Mouse (Mus musculus) gastrocnemius, postnatal 14 days (tissue): ENCODE results near the gene Gm20388. TPM values are rescaled to one million over a fixed set of nuclear protein-coding genes. Genes with fewer than 3 reads are reported as not detected.

ENCODE experiments used
- DNase-seq: peaks from one replicate; pipeline ENCODE4 v3.0.0; 2021; ENCODE audit warnings: mixed read lengths
- intact Hi-C: fragments of 180-260 bp; cut with DNase I; formaldehyde crosslinking; loops from one replicate; pipeline ENCODE4 v1.15.1; 2025; ENCODE audit warnings: low total_unique reads
- total RNA-seq, 2 experiments: library from RNA; stranded (reverse); gene quantifications; 2 replicates each; pipeline ENCODE4 v1.2.3; 2021

Gm20388 gene
- total RNA-seq, 2 experiments from 2014 or later, result 5.6 to 6.0 TPM

DNA sequence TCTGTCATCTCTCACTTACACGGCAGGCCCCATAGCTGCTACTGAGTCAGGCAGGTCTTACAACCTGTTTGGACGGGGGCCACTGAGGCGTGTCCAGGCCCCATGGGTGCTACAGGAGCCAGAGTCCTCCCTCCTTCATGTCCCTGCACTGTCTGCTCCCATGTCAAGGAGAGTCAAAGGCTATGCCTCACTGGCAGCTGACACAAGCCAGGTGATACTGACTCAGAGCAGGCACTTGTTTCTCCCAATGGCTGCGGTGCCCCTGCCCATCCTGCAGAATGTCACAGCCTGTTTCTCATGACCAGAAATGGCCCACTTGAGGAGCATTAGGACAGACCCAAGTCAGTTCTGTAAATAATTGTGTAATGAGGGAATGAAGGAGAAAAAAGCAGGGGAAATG lies 2229.8 kb downstream of the Gm20388 start:
- intact Hi-C loops, result loop anchor here (5.0 kb wide), 1 partner anchor 158 kb away; no protein-coding TSS in a partner anchor
- no peak for DNase-seq

DNA sequence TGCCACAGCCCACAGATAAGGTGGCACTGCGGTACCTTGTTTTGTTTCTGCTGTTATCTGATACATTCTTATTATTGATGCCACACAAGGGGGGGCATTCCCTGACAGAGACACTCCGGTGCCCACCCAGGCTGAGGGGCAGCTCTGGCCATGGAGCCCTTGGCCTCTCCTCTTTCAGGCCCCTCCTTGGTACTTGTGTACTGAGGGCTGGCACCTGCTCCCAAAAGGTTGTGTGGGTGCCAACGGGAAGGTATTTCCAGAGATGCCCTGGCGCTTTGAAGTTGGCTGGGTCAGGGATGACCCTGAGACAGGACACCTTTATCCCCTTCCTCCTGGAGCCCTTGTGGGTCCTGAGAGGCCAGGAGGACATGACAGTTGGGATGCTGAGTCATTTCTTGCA lies 2231.8 kb downstream of the Gm20388 start:
- intact Hi-C loops, result loop anchor here (5.0 kb wide), 1 partner anchor 160 kb away; no protein-coding TSS in a partner anchor
- DNase-seq, result no peak

DNA sequence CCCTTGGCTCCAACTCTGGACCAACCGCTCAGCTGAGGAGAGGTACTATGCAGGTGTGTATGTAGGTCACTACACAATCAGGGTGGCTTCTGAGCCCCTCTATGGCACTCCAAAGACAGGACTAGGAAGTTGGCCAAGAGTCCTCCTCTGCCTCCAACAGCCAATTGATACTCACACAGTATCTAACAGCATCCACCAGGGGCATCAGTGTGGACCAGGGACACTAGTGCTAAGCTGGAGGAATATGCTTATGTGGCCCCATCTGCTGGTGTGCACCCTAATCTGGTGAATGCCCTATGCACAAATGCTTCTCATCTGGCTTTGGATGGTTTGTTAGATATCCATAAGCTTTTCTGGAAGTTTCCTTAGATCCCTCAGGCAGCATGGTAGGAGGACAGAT lies 2232.6 kb downstream of the Gm20388 start:
- intact Hi-C loops, result loop anchor here (5.0 kb wide), 1 partner anchor 161 kb away; no protein-coding TSS in a partner anchor
- no peak for DNase-seq

DNA sequence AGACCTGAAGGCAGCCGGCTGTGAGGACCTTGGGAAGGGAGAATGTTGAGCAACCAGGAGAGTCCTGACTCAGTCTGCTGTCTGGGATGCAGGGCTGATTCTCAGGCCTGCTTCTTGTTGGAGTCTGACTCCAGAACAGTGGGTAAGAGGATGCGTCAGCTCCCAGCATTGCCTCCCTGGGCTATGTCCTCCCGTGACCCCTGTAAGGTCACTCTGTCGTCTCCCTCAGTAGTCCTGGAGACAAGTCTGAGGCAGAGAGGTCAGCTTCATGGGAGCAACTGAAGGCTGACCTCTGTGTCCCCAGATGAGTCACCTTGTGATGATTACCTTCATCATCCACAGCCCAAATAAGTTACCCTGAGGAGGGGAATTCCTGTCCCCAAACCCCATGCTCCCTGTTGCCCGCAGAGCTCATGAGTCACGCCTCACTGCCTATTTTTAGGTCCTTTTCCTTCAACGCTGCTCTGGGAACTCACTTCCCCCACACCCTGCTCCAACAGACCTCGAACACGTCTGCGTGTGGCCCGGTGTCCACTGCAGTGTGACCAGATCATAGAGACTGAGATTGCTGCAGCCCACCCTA lies 2234.2 kb downstream of the Gm20388 start:
- DNase-seq, result no peak
- intact Hi-C loops, result loop anchor here (5.0 kb wide), 1 partner anchor 163 kb away; no protein-coding TSS in a partner anchor

DNA sequence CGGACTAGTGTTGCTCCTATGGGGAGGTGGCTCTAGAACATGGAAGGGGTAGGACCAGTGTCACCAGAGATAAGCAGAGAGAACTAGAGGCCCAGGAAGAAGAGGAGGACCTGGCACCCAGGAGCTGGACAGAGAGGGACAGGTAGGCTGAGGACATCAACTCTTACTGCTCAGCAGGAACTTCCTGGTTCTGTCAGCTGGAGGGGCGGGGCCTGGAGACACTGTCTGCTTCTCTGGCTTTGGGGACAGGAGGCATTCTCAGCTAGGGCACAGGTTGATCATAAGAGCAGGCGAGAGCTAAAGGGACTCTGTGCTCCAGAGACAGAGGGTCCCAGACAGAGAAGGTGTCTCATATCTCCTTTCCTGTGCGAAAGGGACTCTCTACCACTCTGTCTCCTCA lies 2238.4 kb downstream of the Gm20388 start:
- no peak for DNase-seq
- intact Hi-C loops, result no loop called here

DNA sequence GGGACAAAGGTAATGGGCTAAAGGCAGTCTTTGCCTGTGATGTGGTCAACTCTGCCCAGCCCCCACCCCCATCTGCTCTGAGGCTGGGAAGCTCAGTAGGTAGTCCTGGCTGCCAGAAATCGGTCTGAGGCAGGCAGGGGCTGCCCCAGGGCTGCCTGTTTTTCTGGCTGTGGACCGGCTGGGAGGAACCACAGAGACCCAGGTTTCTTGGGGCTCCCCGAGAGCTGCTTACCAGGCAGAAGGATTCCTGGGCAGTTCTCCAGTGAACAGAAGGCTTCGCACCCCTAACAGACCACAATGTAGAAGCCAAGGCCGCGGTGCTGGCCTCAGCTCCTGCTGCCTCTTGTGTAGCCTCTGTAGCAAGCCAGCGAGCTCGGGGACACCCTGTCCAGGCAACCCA lies 2239.0 kb downstream of the Gm20388 start:
- no peak for DNase-seq
- intact Hi-C loops, result no loop called here

DNA sequence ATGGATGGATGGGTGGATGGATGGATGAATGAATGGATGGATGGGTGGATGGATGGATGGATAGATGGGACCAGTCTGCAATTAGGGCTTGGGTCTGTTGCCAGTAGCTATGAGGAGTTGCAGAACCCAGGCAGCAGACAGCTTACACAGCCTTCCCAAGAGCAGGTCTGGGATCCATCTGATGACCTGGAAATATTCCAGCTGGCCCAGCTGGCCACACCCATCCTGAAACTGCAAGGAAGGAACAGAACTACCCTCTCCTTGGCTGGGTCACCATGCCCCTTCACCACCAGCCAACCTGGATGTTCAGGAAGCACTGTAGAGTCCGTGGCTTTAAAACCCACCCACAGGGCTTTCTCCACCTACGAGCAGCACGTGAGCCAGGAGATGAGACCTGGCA lies 2240.9 kb downstream of the Gm20388 start:
- no peak for DNase-seq
- intact Hi-C loops, result no loop called here

DNA sequence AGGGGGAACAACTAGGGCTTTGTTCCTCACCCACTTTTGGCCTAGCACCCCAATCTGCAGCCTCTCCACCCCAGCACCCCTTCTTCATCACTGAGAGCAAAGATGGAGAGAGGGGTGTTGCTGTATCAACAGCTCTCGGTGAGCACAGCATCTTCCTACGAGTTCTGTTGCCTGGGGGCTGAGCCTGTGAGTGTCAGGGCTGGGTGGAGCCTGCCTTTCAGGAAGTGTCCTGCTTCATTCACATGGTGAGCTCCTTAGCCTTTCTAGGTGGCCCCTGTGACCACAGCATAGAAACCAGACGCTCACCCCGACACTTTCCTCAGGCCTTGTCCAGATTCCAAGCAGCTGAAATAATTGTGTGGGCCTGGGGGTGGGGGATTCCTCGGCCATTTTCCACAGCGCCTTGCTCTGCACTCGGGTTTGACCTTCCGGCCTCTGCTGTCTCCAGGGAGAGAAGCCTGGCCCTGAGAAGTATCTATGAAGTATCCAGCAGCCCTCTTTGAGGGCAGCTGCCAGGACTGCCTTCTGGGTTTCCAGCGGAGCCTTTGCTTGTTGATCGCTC lies 2244.5 kb downstream of the Gm20388 start:
- no peak for DNase-seq
- intact Hi-C loops, result no loop called here

DNA sequence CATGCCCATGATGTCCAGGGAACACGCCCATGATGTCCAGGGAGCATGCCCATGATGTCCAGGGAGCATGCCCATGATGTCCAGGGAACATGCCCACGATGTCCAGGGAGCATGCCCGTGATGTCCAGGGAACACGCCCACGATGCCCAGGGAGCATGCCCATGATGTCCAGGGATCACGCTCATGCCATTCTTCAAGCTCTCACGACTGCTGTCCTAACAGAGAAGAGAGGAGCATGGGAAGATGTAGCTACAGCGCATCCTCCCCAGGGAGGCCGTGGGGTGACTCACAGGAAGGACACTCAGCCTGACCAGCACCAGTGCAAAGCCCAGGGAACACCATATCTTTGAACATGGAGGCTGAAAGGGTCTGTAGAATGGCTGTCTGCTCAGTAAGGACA lies 2245.3 kb downstream of the Gm20388 start:
- DNase-seq, result no peak
- intact Hi-C loops, result no loop called here

DNA sequence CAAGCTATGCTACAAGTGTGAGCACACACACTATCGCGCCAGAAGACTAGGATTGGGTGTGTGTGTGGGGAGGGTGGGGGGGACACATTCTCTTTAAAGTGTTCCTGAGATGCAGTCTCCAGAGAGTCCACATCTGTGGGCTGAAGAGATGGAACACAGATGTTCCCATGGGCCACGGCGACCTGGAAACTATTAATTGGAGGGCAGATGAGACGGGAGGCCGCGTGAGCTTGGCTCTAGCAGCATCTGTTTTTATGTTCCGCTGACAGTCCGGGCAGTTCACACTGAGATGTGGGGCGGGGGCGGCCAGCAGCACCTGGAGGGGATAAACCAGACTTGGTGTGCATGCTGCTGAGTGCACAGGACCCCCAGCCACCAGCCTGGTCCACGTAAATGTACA lies 2247.0 kb downstream of the Gm20388 start:
- DNase-seq, result no peak
- intact Hi-C loops, result no loop called here

DNA sequence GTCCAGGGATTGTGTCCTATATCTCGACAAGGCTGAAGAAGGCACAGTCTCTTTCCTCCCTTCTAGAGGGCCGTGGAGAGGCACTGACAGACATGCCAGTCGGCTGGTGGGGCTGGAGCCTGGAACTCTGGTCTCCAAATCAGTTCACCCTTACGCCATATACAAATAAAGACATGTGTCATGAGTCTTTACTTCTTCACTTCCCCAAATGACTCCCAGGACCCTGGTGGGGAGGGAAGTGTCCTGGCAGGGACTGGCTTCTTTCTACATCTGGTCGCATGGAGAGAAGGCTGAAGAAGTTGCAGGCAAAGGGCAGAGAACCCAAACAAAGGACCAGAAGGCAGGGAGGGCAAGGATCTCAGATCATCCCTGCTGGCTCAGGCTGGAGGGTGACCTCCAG lies 2249.5 kb downstream of the Gm20388 start:
- no peak for DNase-seq
- intact Hi-C loops, result loop anchor here (5.0 kb wide), 2 partner anchors 97 to 172 kb away; no protein-coding TSS in a partner anchor

DNA sequence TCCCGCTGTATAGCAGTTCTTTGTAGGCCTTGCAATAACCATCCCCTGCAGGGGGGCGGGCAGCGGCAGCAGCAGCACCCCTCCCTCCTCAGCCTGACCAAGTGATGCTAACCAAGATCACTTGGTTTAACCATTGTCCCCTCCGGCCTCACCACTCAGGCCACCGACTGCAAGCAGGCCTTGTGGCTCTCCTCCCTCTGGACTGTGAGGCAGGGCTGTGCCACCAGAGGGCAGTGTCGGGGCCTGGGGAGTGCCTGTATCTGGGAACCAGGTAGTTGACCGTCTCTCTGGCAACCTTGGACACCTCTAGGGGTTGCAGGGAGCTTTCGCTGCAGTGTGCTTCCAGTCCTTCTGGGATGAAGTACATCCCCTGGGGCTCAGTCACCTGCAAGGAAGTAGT lies 2252.4 kb downstream of the Gm20388 start:
- intact Hi-C loops, result loop anchor here (5.0 kb wide), 2 partner anchors 94 to 169 kb away; no protein-coding TSS in a partner anchor

DNA sequence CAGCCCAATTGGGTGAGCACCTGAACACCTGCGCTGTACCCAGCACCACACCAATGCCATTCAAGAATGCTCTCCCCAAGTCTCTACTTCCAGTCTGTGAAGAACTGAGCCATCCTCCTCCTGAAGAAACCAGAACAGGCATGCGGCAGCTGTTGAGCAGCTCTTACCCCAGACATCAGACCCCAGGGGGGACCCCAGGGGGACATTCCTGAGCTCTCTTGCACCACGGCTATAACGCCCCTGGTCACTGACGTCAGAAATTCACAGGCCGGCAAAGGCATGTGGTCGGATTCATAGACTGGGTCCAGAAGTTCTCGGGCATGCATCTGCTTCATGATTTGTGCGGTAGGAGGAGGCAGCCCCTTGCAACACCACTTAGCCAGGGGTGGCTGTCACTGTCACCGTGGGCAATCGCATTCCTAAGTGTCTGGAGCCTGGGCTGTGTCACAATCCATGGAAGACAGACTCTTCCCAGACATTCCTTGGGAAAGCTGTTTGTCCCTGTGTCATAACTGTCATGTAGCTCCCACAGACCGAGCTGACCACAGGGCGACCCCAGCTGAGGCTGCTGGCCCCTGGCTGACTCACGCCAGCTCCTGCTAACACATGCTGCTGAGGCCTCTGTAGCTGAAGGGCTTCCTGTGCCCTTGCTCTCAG lies 2256.7 kb downstream of the Gm20388 start:
- DNase-seq, result no peak
- intact Hi-C loops, result no loop called here

More for the DNA sequence above, 2252.4 kb downstream of the Gm20388 start:
- DNase-seq, result peak; percentile 86

DNA sequence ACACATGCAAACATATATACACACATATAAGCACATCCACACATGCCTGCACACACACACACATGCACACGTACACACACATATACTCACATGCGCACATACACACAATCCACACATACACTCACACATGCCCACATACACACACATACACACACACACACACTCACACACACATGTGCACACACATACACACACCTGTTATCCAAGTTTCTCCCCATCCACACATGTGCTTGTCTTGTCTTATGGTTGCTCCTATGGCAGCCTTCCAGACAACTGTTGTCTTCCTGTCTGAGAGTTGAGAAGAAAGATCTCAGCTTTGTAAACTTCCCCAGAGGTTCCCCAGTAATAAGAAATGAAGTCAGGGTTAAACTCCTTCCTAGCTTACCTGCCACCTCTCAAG lies 2258.8 kb downstream of the Gm20388 start:
- intact Hi-C loops, result no loop called here
- DNase-seq, result no peak

DNA sequence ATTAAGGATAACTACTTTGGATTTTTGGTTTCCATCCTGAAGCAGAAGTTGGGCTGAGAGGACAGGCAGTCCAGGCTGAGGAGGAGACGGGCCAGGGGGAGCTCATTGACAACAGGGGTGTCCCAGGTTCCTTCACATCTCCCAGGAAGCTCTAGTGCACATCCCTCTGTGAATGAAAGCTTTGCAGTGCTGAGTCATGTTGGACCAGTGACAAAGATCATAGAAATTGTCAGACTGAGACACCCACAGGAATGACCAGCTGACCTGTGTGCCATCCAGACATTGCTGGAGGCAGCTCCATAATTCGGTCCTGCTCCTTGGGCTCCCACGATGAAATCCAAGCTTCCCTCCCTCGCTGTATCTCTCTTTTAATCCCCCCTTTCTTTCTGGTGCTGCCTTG lies 2261.2 kb downstream of the Gm20388 start:
- intact Hi-C loops, result no loop called here
- DNase-seq, result no peak

DNA sequence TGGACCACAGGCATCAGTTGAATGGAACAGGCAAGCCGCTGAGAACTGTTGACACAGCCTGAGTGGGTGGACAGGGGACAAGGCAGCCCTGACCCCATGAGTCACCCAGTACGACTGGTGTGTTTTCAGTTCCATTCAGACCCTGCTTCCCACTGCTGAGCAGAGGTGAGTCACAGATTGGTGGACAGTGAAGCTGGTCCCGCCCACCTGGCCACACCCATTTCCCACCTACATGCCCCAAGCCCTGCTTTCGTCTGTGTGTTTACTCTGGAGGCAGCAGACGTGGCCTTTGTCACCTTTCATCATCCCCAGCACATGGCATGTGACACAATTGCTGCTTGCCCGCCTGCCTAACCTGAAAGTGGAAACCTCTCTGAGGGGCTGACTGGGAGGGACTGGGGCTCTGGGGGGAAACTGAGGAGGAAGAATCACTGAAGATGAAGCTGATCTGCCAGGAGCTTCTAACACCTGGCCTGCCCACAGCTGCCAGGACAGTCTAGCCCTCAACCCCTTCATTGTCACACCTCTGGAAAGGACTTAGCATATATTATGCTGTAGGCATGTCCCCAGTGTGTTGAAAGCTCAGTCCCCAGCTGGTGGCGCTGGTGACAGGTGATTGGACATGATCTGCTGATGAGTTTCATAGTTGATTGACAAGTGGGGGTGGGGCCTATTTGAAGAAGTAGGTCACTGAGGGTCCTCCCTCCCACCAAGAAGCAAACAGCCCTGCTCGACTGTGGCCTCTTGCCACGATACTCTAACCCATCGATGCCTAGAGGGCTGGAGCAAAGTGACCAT lies 2263.7 kb downstream of the Gm20388 start:
- DNase-seq, result no peak
- intact Hi-C loops, result no loop called here

DNA sequence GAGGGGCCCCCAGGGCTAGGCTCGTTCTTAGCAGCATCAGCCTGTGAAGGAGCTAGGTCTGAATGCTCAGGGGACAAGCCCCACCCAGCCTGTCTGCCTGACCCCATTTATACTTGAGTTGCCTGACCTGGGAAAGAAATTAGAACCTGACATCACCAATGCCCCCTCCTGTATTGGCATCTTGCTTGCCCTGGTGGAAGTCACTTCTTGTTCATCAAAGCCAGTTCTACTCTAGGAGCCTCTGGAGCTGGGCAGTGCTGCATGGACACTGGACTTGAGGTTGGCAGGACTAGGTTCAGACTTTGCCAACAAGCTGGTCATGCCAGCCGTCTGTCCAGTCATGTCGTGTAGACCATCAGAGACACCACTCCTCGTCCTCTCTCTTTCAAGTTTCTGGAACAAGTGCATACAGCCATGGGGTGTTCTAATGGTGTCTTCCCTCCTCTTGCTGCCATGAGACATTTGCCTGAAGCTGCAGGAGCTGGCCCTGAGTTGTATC lies 2267.8 kb downstream of the Gm20388 start:
- DNase-seq, result no peak
- intact Hi-C loops, result no loop called here

DNA sequence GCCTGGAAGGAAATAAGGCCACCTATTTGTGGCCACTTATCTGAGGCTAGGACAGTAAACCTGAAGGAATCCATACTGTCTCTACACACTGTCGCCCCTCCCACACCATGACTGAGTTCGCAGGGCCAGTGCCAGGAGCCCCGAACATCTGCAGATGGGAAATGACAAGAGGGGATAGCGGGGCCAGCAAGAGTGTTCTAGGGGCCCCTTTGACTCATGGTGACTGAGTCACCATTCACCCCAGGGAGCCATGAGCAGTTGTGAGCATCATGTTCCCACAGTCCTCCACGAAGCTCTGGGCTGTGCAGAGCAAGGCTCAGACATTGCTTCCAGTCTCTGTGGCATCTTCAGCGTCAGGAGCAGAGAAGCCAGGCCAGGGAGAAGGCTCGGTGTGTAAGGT lies 2268.7 kb downstream of the Gm20388 start:
- intact Hi-C loops, result no loop called here
- DNase-seq, result no peak

DNA sequence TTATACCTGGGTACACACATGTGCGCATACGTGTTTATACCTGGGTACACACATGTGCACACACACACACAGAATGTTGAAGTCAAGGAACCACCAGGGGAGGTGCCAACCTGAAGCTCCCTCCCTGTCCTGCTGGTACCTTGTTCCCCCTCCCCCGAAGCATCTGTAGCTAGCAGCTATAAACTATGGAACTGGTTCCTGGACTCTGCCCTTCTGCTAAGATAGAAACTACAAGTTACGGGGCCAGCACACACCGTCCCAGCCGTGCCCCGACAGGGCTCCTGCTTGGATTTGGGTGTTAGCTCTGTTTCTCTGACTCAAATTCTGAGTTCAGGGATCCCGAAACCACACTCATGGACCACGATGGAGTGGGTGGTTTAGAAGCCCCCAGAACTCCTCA lies 2269.5 kb downstream of the Gm20388 start:
- DNase-seq, result no peak
- intact Hi-C loops, result no loop called here

DNA sequence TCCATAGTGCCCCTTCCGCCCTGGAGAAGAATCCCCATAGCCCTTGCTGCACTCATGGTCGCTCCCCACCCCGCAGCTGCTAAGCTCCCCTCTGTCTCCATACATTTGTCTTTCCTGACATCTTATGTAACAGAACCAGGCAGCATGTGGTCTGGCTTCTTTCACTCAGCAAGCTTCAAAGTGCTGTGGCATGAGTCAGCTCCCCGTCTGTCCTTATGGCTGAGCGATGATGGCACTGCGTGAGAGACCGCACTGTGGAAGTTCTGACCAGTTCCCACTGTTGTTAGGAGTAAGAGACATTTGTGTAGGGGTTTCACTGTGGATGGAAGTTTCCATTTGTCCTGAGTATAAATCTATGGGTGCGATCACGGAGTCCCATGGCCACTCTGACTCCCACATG lies 2270.8 kb downstream of the Gm20388 start:
- intact Hi-C loops, result no loop called here
- DNase-seq, result no peak
